Mouse (Mus musculus) liver, embryonic 15.5 days (tissue): ENCODE measurements around the gene Ccdc85c. TPM values are rescaled to one million over a fixed set of nuclear protein-coding genes. Genes with fewer than 3 reads are reported as not detected.

Experiments
- ATAC-seq: fragments of 200-750 bp; cut with Nextera tagmentation; 2 replicates; pipeline ENCODE4 v1.8.0; 2017; ENCODE audit warnings: moderate number of reproducible peaks, mild to moderate bottlenecking, moderate library complexity; ENCODE audit not compliant: insufficient read depth
- H3K27ac ChIP-seq: fragments of 300-500 bp; sonication (generic); replicated peaks from 2 replicates; pipeline ENCODE4 v1.5.1; 2015; ENCODE audit warnings: mild to moderate bottlenecking, inconsistent platforms
- H3K27me3 ChIP-seq: fragments of 300-500 bp; sonication (generic); 2 replicates; pipeline ENCODE4 v1.6.1; 2015; ENCODE audit warnings: mild to moderate bottlenecking, inconsistent platforms
- H3K36me3 ChIP-seq: fragments of 300-500 bp; sonication (generic); replicated peaks from 2 replicates; pipeline ENCODE4 v1.6.1; 2015; ENCODE audit warnings: moderate library complexity, mild to moderate bottlenecking, inconsistent platforms
- H3K4me1 ChIP-seq: fragments of 300-500 bp; sonication (generic); replicated peaks from 2 replicates; pipeline ENCODE4 v1.6.1; 2015; ENCODE audit warnings: inconsistent platforms
- H3K4me2 ChIP-seq: fragments of 300-500 bp; sonication (generic); 2 replicates; pipeline ENCODE4 v1.6.1; 2015; ENCODE audit warnings: moderate library complexity, mild to moderate bottlenecking, inconsistent platforms
- H3K4me3 ChIP-seq: fragments of 300-500 bp; sonication (generic); replicated peaks from 2 replicates; pipeline ENCODE4 v1.5.1; 2015; ENCODE audit warnings: mild to moderate bottlenecking, inconsistent platforms
- H3K9ac ChIP-seq: fragments of 300-500 bp; sonication (generic); 2 replicates; pipeline ENCODE4 v1.6.1; 2015; ENCODE audit warnings: moderate library complexity, mild to moderate bottlenecking, inconsistent platforms
- H3K9me3 ChIP-seq: fragments of 300-500 bp; sonication (generic); replicated peaks from 2 replicates; pipeline ENCODE4 v1.6.1; 2016; ENCODE audit warnings: inconsistent platforms
- WGBS: fragments of 180-500 bp; shearing (Covaris S2); methylation state at CpG from one replicate; pipeline ENCODE4 v1.1.7; 2015; ENCODE audit warnings: mixed read lengths; ENCODE audit not compliant: insufficient replicate concordance; 5-methylcytosine and 5-hydroxymethylcytosine counted together
- polyA plus RNA-seq: library from polyadenylated mRNA; unstranded; fragments of >200 nt; fragmentation: Nextera tagmentation; extraction: Ambion mirVana; gene quantifications from 2 replicates; pipeline ENCODE4 v1.2.1, GENCODE M21; 2015

Ccdc85c gene
- polyA plus RNA-seq, 1 experiment from 2014 or later = 1.4 TPM

- Histone ChIP-seq H3K27me3 (peaks cover 4% of the 10 kb centered on the region; the same call in 1 of the 2 replicates), H3K4me1 (0 out of 2 replicates have a peak, but pooled peaks cover 5% of the 10 kb centered on the region), H3K36me3 (no peaks in the 10 kb centered on the region), H3K9me3 (no peaks in the 10 kb centered on the region), H3K4me3 (no peak overlapping the region), H3K27ac (no peak overlapping the region), H3K4me2 (no peak overlapping the region), H3K9ac (no peak overlapping the region)
- WGBS = 66% methylated on average over 3 of the region's 3 CpGs
- ATAC-seq = no peak
These were observed 19.4 kb upstream of the Ccdc85c start for GRCm38 (mm10) chr12:108294620-108295019.

DNA sequence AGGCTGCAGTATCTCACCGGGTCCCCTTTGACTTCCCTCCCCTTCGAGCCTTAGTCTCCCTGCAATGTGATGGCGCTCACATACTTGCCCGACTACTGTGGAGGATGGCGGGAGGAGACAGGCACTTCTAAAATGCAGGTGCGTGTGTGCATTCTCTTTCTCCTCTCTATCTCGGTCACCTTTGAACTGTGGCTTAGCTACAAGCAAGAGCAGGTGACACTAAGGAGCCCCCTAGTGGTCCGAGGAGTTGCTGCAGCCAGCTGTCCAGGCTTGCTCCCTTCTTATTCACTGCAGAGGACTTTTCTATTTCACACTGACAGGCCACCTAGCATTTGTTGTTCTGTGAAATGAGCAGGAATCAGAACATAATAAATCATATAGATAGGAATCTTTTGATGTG is 17.7 kb upstream of the Ccdc85c start:
- H3K9ac ChIP-seq = no peak overlapping the region
- no peak overlapping the region for H3K27ac ChIP-seq
- no peaks in the 10 kb centered on the region for H3K36me3 ChIP-seq
- 0 out of 2 replicates have a peak, but pooled peaks cover 5% of the 10 kb centered on the region for H3K4me1 ChIP-seq
- no peak for ATAC-seq
- no peaks in the 10 kb centered on the region for H3K9me3 ChIP-seq
- H3K27me3 ChIP-seq = peaks cover 4% of the 10 kb centered on the region; the same call in 1 of the 2 replicates
- no peak overlapping the region for H3K4me3 ChIP-seq
- WGBS = 2% methylated on average over 8 of the region's 8 CpGs
- peak overlapping the region; percentile 30; the same call in 1 of the 2 replicates for H3K4me2 ChIP-seq

DNA sequence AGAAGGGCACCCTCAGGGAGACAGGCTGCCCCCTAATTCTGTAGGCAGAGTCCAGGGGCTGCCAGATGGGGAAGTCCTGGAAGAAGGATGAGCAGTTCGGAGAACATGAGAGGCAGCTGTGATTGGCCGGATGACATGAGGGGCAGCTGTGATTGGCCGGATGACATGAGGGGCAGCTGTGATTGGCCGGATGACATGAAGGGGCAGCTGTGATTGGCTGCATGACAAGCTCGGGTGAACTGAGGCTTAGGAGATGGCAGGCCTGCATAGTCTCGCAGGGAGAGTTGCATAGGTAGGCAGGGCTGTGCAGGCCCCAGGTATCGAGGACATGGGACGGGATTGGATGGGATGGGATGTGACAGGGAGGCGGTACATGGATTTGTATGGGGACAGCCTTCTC is 17.2 kb upstream of the Ccdc85c start:
- H3K9ac ChIP-seq = no peak overlapping the region
- H3K27ac ChIP-seq = no peak overlapping the region
- peaks cover 4% of the 10 kb centered on the region; the same call in 1 of the 2 replicates for H3K27me3 ChIP-seq
- H3K4me3 ChIP-seq = no peak overlapping the region
- 15% methylated on average over 9 of the region's 9 CpGs for WGBS
- H3K9me3 ChIP-seq = no peaks in the 10 kb centered on the region
- H3K36me3 ChIP-seq = no peaks in the 10 kb centered on the region
- peak; percentile 35 for ATAC-seq
- 0 out of 2 replicates have a peak, but pooled peaks cover 5% of the 10 kb centered on the region for H3K4me1 ChIP-seq
- no peak overlapping the region for H3K4me2 ChIP-seq

- WGBS = 70% methylated on average over 19 of the region's 19 CpGs
- no peak for ATAC-seq
- no peak overlapping the region for H3K4me3 ChIP-seq
- 0 out of 2 replicates have a peak, but pooled peaks cover 5% of the 10 kb centered on the region for H3K4me1 ChIP-seq
- no peaks in the 10 kb centered on the region for H3K36me3 ChIP-seq
- no peak overlapping the region for H3K9ac ChIP-seq
- H3K4me2 ChIP-seq = no peak overlapping the region
- H3K27me3 ChIP-seq = peaks cover 22% of the 10 kb centered on the region
- H3K9me3 ChIP-seq = no peaks in the 10 kb centered on the region
- H3K27ac ChIP-seq = no peak overlapping the region
These were observed 13.1 kb upstream of the Ccdc85c start for GRCm38 (mm10) chr12:108288127-108288880.

- H3K4me3 ChIP-seq = no peak overlapping the region
- no peak overlapping the region for H3K9ac ChIP-seq
- no peak overlapping the region for H3K27ac ChIP-seq
- H3K4me1 ChIP-seq = no peaks in the 10 kb centered on the region
- ATAC-seq = no peak
- no peak overlapping the region for H3K4me2 ChIP-seq
- no peaks in the 10 kb centered on the region for H3K36me3 ChIP-seq
- WGBS = 80% methylated on average over 8 of the region's 8 CpGs
- H3K9me3 ChIP-seq = no peaks in the 10 kb centered on the region
- peaks cover 18% of the 10 kb centered on the region for H3K27me3 ChIP-seq
These were observed 11.8 kb upstream of the Ccdc85c start for GRCm38 (mm10) chr12:108287011-108287410.

- Histone ChIP-seq H3K4me1 (no peaks in the 10 kb centered on the region), H3K9me3 (no peaks in the 10 kb centered on the region), H3K4me2 (no peak overlapping the region), H3K4me3 (no peak overlapping the region), H3K27me3 (peaks cover 18% of the 10 kb centered on the region), H3K9ac (no peak overlapping the region), H3K27ac (no peak overlapping the region), H3K36me3 (no peaks in the 10 kb centered on the region)
- no peak for ATAC-seq
- WGBS = 65% methylated on average over 4 of the region's 4 CpGs
These were observed 11.2 kb upstream of the Ccdc85c start for GRCm38 (mm10) chr12:108286381-108286780.

- Histone ChIP-seq H3K27me3 (peaks cover 18% of the 10 kb centered on the region), H3K4me2 (no peak overlapping the region), H3K36me3 (no peaks in the 10 kb centered on the region), H3K9ac (no peak overlapping the region), H3K4me1 (no peaks in the 10 kb centered on the region), H3K27ac (no peak overlapping the region), H3K4me3 (no peak overlapping the region), H3K9me3 (no peaks in the 10 kb centered on the region)
- 40% methylated on average over 11 of the region's 11 CpGs for WGBS
- ATAC-seq = no peak
These were observed 10.2 kb upstream of the Ccdc85c start for GRCm38 (mm10) chr12:108285225-108286011.

GRCm38 (mm10) chr12:108284455-108285224 is 9.4 kb upstream of the Ccdc85c start:
- H3K36me3 ChIP-seq = no peaks in the 10 kb centered on the region
- ATAC-seq = no peak
- H3K27ac ChIP-seq = no peak overlapping the region
- peaks cover 18% of the 10 kb centered on the region for H3K27me3 ChIP-seq
- no peaks in the 10 kb centered on the region for H3K9me3 ChIP-seq
- H3K4me2 ChIP-seq = no peak overlapping the region
- no peak overlapping the region for H3K9ac ChIP-seq
- H3K4me3 ChIP-seq = no peak overlapping the region
- H3K4me1 ChIP-seq = no peaks in the 10 kb centered on the region
- 36% methylated on average over 14 of the region's 14 CpGs for WGBS

DNA sequence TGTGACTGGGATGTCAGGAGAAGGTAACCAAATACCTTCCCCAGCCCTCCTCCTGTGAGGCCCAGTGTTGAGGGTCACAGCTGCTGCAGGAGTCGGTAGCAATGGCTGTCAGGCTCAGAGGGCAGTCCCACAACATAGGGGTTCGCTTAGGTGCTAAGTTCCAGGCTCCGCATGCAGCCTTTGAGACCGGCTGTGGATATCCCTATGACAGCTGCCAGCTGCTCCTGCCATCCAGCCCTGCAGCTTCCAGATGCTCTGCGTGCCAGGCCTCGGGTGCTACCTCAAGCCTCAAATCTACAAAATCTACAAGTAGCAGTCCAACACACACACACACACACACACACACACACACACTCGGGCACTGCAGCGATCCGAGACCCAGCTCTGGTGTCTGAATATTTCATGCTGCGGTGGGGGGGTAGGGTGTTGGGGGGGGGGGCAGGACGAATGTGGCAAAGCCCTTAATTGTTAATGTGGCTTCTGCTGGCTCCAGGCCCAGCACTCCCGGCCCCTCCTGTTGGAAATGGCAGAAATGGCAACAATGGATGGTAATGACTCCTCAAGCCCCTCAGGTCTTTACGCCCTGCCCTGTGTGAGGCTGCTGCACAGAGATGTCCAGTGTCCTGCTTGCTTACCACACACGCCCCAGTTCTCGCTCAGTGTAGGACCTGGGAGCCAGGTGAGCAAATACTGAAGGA is 3.1 kb upstream of the Ccdc85c start:
- Histone ChIP-seq H3K27me3 (peaks cover 63% of the 10 kb centered on the region), H3K9ac (no peak overlapping the region), H3K36me3 (no peaks in the 10 kb centered on the region), H3K27ac (no peak overlapping the region), H3K9me3 (no peaks in the 10 kb centered on the region), H3K4me1 (peaks cover 32% of the 10 kb centered on the region), H3K4me3 (no peak overlapping the region), H3K4me2 (no peak overlapping the region)
- no peak for ATAC-seq
- WGBS = 64% methylated on average over 15 of the region's 15 CpGs

- Histone ChIP-seq H3K4me2 (no peak overlapping the region), H3K9ac (no peak overlapping the region), H3K4me3 (no peak overlapping the region), H3K9me3 (no peaks in the 10 kb centered on the region), H3K27me3 (peaks cover 73% of the 10 kb centered on the region), H3K36me3 (no peaks in the 10 kb centered on the region), H3K4me1 (peaks cover 32% of the 10 kb centered on the region), H3K27ac (no peak overlapping the region)
- WGBS = 11% methylated on average over 12 of the region's 12 CpGs
- no peak for ATAC-seq
These were observed 2.2 kb upstream of the Ccdc85c start for GRCm38 (mm10) chr12:108277341-108277841.
